Mouse (Mus musculus) urinary bladder, postnatal 4 days (tissue): ENCODE data around the gene Uqcc1.

Experiments
- DNase-seq, 2 experiments: peaks; one replicate each; pipeline ENCODE4 v3.0.0; 2021 to 2022; ENCODE audit warnings: low spot score in 2 of 2

Gene Uqcc1

DNA sequence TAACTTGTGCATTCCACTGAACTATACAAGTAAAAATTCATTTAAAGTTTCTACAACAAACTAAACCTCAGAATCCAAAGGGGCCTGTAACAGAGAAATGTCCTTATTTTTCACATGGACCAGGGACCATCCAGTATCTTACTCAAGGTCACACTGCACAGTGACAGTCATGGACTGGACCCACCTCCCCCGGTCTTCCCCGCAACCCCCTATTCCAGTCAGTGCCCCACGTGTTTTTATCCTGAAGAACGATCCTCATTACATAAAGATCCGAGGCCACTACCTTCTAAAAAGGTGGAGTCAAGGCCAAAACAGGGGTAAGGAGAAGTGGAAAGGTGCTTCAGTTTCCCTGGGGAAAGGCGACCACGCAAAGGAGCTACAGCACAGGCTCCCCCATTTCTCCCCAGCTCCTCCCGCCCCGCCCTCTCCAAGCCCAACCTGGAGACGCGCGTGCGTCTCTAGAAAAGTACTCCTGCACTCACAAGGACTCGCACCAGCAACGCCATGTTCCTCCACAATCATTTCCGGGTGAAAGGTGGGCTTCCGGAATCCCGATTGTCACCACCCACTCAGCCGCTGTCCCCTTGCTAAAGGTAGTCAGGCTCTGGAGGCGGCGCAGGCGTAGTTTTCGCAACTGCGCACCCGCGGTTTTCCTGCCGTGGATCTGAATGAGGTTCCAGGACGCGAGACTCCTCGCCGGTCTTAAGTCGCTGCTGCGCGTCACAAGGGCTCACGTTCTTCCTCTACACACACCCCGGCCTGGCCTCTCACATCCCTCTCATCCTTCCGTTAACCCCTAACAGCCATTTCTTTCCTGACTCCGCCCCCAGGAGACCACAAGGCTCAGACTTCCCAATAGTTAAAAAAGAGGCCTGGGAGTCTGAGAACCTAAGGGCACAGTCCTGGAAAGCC, at the start of gene Uqcc1:
Gene Uqcc1, minus strand, starts transcription at position 780 of the 912 bp plus-strand sequence.
- peak; percentile 86 to 90 for DNase-seq

DNA sequence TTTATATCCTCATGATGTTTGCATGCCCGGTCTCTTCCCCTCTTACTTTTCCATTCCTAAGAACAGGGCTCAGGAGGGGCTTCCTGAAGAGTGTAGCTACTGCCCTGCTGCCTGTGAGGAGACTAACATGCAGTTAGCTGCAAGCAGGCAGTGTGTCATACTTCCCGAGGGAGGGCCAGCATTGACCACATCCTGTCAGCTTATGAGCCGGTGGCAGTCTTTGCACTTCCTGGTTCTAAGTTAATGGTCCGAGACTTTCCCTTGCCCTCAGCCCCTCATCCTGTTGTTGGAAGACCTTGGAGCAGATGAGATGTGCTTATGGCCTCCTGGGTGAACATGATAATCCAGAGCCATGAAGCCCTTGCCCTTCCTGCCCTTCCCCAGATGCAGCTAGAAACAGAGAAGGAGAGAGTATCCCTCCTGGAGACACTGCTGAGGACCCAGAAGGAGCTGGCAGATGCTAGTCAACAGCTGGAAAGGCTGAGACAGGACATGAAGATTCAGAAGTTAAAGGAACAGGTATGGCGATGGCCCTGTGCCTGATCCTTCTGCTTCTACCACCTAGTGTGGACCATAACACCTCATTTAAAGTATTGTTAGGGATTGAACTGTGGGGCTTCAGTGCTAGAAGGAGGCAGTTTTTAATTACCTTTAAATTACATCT, 49.4 kb upstream of the Uqcc1 start:
- DNase-seq: no peak

DNA sequence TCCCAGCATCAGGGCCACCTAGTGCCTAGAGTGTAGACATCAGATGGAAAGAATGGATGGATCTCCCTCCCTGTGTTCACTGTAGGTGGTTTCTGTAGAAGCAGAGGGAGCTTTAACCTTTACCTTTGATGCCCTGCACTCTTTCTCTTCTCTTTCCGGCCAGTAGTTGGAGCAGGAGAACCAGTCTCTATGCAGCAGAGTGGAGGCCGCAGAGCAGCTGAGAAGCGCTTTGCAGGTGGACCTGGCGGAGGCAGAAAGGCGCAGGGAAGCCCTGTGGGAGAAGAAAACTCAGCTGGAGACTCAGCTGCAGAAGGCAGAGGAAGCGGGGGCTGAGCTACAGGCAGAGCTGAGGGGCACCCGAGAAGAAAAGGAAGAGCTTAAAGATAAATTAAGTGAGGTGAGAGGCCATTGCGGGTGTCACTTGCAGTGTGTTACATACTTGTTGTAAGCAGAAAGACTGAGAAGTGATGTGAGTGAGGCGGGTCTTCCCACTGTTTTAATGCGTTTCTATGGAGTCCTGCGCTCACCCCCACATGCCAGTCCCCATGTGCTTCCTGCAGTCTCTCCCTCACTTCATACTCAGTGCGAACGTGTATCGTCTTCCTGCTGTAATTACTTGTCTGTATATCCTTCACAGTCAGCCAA, 44.1 kb upstream of the Uqcc1 start:
- DNase-seq: no peak

DNA sequence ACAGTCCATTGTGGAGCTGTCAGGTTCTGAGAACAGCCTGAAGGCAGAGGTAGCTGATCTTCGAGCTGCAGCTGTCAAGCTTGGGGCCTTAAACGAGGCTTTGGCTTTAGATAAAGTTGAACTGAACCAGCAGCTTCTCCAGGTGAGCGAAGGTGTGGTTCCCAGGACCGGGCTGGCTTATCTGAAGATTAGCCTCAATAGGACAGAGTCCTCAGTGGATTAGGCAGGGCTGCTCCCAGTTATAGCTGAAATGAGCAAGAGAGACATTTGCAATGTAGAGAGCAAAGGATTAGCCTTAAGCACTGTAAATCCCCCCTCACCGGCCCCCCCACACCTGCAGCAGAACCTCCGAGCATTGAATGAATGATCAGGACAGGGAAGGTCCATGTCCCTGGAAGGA, 43.2 kb upstream of the Uqcc1 start:
- no peak for DNase-seq

DNA sequence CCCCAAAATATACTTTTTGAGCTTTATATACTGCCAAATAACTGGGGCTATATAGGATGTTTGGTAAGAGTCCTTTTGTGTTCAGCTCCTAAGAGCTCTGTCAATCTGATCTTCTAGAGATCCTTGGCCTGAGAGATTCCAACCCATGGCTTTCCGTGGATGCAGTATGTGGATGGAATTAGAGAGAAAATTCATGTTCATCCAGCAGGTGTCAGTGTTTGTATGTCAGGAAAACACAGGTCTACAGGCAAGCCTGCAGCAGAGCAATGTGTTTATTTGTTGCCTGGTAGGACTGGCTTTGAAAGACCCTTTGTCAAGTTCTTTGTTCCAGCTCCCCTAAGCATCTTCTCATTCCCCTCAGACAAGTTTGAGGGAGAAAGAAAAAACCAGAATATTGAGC, 32.9 kb upstream of the Uqcc1 start:
- DNase-seq: no peak

DNA sequence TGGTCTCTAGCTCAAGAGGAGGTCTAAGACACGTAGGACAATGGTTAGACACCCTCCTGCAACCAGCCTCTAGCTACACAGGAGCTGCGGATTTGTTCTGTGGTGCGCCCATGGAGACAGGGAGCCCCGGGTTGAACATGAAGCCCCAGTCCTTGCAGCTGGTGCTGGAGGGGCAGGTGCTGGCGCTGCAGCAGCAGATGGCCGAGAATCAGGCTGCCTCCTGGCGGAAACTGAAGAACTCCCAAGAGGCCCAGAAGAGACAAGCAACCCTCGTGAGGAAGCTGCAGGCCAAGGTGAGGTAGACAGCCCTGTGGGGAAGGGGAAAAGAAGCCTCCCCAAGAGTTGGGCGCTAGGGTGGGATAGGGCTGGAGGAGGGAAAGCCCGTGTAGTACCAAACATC, 31.8 kb upstream of the Uqcc1 start:
- no peak for DNase-seq

DNA sequence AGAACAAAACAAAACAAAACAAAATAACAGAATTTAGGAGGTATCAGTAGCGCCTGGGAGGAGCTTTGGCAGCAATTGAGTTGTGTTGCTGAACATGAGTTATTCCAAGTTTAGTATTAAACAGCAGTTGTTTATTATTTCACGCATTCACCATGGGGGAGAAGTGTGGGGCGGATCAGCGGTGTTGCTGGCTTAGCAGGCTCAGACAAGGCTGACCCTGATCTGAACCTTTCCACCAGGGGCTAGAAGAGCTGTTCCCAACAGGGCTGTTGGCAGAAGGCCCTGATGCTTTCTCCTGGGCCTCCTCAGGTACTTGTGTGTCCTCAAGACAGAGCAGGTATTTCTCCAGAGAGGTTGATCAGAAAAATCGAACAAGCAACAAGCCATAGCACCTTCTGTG, 29.9 kb upstream of the Uqcc1 start:
- no peak for DNase-seq

DNA sequence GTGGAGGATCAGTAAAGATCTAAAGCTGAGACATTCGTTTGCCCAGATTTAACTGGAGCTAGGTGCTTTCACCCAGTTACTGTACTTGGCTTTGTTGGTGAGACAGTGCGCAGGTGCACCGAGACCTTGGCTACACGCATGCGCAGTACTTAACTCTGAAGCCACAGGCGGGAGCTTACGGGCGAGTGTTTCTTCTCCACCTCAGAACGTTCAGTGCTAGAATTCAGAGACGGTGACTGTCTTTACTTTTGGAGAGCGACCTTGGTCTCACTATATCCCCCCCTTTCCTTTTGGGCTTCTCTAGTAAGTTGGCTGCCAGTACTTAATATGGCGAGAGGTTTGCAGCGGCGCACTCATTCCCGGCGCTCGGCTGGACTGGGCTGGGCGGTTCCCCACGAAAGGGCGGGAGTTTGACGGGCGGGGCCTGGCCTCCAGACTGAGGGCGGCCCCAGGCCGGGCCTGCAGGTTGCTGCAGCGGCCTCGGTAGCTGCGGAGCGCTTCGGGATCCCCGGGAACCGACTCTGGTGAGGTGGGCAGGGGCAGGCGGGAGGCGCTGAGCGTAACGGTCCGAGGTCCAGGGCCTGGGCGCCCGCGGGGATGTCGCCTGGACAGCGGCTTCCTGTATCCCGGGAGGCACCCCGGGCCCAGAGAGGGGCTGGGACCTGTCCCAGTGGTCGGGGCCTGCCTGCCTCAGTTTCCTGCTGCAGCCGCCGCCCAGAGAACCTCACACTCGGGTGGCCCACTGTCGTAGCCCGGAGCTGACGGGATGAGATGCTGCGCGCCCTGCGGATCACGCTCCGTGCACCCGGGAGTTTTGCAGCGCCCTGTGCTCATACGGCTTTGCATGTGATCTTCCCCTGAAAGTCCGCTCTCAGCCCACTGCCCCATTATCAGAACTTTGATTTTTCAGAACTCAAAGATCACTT, 26.3 kb upstream of the Uqcc1 start, which contains the start of gene Cep250:
Gene Cep250, plus strand, starts transcription at position 325 of the 926 bp plus-strand sequence.
- DNase-seq: peak; percentile 90 to 91

DNA sequence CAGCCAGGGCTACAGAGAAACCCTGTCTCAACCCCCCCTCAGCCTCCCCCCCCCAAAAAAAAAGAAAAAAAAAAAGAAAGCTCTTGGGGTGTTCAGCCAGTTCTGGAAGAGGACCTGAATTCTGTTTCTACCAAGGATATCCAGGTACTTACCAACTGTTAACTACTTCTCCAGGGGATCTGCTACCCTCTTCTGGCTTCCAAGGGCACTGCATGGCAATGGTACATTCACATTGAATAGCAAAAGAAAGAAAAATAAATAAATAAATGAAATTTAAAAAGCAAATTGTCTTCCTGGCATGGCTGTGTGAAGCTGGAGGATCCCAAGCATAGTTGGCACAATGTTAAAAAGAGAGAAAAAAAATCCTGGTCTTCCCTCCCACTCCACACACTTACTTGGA, 21.9 kb upstream of the Uqcc1 start:
- DNase-seq: no peak

DNA sequence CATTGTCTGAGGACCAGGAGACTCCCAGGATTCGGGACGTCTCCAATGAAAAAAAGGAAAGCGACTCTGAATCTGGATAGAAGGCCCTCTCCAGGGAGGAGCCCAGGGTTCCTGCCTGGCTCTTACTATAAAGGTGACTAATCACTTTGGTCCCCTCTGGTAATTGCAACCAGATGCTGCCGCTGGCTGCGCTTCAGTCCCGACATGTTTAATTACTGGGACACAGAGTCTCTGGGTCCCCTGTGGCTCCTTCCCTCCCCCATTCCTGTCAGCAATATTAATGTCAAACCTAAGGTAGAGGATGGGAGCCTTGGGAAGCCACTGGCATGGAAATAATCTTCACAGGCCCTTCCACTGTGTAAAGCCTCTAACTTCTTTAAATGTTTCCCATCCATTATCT, 19.3 kb upstream of the Uqcc1 start:
- DNase-seq: no peak

DNA sequence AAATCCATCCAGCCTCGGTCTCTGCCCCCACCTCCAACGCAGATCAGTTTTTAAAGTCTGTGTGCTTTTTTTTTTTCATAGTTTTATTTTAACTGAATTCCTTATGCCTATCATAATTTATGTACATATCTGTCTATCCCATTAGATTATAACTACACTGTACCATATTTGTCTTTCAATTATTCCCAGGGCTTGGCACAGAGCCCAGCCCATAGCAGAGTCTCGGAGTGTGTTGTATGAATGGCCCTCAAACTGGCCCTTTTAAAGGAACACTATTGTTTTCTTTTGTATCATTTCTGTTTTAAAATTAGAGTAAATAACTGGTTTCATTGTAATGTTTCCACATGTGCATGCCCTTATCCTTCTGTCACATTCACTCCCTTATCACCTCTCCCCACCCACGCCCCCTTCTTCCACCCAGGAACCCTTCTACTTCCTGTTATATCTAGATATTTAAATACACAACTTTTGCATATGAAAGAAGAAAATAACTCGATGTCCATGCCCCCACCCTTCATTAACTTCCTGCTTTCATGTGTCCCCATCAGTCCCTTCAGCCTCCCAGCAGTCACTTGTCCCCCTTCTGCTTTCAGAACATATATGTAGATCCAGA, 17.4 kb upstream of the Uqcc1 start:
- no peak for DNase-seq

DNA sequence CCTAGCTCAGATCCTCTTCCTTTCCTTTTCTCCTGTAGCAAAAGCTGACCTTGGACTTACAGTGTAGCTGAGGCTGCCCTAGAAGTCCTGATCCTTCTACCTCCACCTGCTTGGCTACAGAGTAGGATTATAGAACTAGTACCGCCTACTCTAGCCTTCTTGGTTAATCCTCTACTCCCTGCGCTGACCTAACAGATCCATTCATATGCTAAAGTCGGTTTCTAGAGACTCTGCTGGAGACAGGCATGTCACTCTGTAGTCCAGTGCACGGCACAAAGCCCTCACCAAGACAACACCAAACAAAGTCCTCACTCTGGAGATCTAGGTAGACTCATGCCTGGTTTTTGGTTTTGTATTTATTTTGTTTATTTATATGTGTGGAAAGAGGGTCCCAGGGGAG, 16.4 kb upstream of the Uqcc1 start:
- no peak for DNase-seq

DNA sequence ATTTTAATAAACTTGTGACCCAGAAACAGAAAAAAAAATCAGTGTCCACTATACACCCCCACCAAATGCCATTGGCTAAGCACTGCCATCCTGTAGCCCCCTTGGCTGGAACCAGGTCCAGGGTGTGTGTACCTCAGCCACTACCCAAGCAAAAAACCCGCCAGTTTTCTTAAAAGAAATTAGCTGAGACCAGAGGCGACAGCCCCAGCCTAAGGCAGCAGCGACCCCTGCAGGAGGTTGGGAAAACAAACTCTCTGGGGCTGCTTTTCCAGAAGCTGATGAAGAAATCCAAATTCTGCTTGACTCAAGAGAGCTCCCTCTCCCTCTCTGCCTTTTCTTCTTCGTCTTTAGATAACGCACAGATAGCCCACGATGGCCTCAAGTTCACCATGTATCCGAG, 16.0 kb upstream of the Uqcc1 start:
- DNase-seq: peak; percentile 57 to 85

DNA sequence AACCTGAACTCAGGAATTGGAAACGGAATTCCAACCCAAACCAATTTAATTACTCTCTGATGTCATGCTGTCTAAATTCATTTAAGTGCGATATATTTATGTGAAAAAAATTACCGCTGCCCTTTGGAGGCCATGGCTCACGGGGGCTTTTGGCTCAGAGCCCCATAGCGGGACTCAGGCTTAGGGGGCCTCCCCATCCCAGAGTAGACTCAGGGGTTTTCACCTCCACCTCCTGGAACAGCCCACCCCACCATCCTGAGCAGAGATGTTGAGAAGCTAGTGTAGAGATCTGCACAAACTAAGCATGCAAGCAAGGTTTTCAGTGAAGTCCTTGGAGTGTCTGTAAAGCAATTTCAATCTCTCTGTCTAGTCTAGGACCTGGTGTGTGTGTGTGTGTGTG, 15.5 kb upstream of the Uqcc1 start:
- no peak for DNase-seq

DNA sequence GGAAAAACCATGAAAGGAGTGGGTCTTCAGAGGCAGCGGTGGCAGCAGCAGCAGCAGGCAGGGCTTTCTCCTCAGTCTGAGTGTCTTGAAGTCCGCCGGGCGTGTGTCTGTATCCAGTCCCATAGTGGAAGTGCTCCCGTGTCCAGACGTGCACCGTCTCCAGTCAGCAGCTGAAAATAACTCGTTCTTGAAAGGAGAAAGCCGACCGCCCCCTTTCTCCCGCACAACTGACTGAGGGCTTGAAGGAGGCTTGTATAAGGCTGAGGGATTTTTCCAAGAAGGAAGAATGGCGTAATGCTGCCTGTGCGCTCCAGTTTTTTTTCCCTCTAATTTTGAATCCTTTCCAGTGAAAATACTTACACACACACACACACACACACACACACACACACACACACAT, 15.0 kb upstream of the Uqcc1 start, which contains the start of gene Gdf5:
Gene Gdf5, minus strand, starts transcription at position 244 of the 400 bp plus-strand sequence.
- no peak for DNase-seq

DNA sequence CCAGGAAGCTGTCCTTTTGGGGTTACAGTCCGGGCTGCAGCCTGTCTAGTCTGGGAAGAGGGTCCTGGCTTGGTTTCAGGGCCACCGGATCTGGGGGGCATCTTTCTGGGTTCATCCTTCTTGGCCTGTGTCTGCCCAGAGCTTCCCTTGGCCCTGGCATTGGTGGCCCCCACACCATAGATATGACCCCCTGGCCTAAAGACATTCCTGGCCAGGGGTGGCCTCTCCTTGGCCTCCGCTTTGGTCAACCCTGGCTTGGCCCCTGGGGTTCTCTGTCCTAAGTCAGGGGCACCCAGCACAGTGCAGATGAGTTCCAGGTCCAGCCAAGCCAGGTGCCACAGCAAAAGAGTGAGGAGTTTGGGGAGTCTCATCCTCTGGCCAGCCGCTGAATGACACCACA, 14.6 kb upstream of the Uqcc1 start:
- DNase-seq: no peak

DNA sequence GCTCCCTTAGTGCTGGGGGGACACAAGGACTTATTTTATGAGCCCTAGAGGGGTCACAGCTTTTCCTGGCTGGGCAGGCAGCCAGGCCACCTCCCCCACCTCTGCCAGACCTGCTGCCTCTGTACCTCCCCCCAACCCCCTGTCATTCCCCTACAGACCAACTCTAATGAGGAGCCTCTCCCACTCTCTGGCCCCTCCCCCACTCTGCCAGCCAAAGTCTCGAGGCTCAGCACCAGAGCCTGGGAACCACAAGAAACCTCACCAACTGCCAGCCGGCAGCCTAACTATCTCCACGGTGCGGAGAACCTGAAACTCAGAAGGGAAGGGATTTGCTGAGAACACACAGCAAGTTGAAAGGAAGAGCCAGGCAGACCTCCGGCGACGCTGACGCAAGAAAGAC, 13.4 kb upstream of the Uqcc1 start:
- no peak for DNase-seq

DNA sequence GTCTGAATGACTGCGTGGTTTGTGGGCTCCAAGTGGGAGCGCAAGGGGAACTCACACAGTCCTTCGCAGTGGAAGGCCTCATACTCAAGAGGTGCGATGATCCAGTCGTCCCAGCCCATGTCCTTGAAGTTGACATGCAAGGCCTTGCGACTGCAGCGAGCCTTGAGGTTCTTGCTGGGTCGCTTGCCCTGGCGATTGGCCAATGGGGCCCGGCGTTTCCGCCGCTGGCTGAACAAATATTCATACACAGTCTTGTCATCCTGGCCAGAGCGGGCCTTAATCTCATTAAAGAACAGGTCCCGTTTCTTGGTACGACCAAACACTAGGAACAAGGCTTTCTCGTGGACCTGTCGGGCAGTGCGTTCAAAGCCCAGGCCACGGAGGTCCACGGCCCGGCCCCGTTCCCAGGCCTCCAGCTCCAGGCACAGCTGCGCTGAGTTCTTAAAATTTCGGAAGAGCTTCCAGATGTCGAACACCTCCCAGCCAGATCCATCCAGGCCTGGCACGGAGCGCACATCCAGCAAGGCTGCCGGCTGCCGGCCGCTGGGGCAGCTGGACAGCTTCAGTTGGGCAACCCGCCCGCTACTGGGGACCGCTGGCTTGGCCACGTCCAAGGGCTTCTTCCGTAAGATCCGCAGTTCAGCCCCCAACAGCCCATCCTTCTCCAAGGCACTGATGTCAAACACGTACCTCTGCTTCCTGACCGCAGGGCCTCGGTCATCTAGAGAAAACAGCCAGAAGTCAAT, 11.8 kb upstream of the Uqcc1 start:
- DNase-seq: no peak

DNA sequence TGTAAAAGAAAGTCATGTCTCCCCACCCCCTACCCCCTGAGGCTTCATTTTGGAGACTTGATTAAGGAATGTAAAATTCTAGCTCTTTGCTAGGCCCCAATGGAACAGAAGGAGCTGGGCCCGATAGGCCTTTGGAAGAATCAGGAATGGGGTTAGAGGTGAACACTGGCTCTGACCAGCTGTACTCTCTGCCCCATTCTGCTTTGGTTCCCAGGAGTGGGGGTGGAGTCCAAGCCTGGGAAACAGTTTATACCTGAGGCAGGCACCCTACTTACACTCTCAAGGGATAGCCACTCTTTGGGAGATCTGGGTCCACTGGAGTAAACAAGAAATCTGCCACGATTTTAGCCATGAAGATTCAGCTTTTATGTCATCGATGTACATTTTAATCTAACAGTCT, 10.6 kb upstream of the Uqcc1 start, which contains the start of gene Gm15557:
Gene Gm15557, plus strand, starts transcription at position 48 of the 400 bp plus-strand sequence.
- no peak for DNase-seq

DNA sequence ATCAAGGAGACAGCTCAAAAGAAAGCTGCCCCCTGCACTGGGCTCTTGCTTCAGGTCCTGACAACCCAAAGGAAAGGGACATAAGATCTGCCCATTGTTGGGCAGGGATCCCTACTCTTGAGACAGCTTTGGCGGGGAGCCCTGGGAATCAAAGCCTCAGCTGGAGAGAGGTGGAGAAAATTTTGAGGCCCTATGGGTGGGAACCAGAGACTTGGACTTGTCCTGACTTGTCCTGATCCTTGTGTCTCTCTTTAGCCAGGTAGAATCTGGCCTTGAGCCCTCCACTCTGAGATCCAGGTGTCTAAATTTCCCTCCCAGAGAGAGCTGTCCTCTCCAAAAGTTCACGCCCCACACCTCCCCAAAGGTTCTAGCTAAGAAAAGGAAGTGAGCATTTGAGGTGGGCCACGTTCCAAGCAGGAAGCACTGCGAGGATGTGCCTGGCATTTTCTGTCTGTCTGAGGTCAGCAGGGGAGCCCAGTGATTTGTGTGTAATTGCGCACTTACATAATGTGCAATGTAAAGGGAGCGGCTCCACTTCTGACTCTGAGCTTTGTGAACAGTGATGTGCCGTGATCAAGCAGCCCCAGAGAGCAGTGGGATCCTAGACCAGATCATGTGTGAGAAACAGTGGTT, 9.9 kb upstream of the Uqcc1 start:
- no peak for DNase-seq
